Mouse (Mus musculus): ENCODE measurements at regions not wholly inside any gene's neighbourhood (a gene's known extent, or its start where the extent isn't known, plus 50 kb on each side); places are given as distances from the start of the nearest gene placed in this dataset.
"Not testable (repeated sequence)": the region's sequence is repeated elsewhere in the genome, so short reads cannot be mapped to it uniquely, and the experiment has no call there.

DNA sequence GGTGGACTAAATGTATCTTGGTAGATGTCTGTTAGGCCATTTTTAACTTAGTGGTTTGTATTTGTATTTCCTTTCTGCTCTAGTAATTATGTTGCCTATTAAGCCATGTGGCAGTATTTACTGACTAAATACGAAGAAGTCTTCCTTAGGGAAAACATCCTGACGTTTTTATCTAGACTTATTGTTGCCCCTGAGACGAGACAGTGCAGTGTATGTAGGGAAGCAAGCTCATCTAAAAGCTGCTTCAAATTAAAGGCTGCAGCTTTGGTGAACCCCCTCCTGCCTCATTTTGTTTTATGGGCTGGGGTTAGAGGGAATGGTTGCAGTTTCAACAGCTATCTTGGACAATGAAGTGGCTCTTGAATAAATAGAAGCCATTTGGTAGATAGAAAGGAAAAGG is 54.6 kb upstream of the C1galt1 start:
- no peak for ATAC-seq (replicated peaks; ENCODE audit: low FRiP score, poor library complexity, severe bottlenecking)

DNA sequence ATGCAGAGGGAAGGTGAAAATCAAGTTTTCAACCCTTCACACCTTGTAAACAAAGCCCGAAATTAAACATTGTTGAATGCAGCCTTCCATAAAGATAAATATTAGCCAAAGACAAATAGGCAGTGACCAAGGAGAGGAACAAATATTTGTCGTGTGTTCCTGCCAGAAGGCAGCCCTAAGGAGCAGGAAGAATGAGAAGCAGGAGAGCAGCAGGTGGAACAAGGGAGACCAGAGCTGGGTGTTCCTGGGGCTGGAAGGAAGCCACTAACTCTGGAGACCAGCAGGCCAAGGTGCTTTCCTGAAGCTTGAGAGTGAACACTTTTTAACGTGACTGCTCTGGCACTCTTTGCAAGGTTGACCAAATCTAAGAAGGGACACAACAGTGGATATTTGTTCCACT is 55.6 kb upstream of the C1galt1 start:
- no peak for ATAC-seq (replicated peaks; ENCODE audit: low FRiP score, poor library complexity, severe bottlenecking)

- no peak for ATAC-seq (replicated peaks; ENCODE audit: low FRiP score, poor library complexity, severe bottlenecking)
Measured at GRCm38 (mm10) chr6:7785407-7785806, 59.2 kb upstream of the C1galt1 start.

GRCm38 (mm10) chr6:7783059-7783458 is 61.6 kb upstream of the C1galt1 start:
- ATAC-seq (replicated peaks; ENCODE audit: low FRiP score, poor library complexity, severe bottlenecking) = peak; percentile 60

DNA sequence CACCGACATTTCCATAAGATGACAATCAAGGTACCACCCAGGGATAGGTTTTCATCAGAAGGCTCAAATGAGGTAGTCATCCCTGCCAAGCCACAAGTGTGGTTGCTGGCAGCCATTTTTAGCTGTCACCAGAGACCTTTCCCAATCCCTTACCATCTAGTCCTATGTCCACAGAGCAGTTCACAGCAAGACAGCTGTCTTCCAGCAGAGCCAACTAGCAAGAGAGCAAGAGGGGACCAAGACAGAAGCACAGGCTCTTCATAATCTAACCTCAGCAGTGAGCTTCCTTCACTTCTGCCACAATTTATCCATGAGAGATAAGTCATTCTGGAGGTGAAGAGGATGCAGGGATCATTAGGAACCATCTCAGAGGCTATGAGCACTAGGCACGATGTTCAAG is 64.7 kb upstream of the C1galt1 start:
- ATAC-seq (replicated peaks; ENCODE audit: low FRiP score, poor library complexity, severe bottlenecking) = no peak

- ATAC-seq (replicated peaks; ENCODE audit: low FRiP score, poor library complexity, severe bottlenecking) = peak; percentile 82
Measured at GRCm38 (mm10) chr6:7778642-7779404, 65.8 kb upstream of the C1galt1 start.

DNA sequence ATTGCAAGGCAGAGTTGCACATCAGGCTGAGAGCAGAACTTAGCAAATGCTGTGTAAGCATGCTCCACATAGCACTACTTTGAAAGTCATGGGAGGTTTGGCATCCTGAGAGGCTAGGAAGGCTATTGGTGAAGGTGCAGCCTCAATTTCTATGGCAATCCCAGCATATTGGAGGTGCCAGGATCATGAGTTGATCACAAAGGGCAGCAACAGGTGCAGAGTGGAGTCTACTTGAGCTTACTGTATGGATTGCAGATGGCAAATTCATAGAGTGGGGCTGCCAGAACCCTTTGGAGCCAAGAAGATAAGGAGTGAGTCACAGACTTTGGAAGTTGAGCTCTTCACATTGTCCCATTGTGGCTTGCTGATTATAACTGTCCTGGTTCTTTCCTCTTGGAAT is 75.4 kb upstream of the Asns start:
- no peak for ATAC-seq (replicated peaks; ENCODE audit: low FRiP score, poor library complexity, severe bottlenecking)

DNA sequence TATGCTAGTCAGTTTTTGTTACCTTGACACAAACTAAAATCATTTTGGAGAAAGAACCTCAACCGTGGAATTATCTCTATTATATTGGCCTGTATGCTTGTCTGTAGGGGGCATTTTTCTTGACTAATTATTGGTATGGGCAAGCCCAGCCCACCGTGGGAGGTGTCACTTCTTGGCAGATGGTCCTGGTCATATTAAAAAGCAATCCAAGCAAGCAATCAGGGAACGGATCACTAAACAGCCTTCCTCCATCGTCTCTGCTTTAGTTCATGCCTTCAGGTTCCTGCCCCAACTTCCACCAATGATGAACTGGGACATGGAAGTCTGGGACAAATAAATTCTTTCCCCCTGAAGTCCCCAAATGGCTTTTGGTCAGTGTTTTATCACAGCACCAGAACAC is 74.6 kb upstream of the Asns start:
- no peak for ATAC-seq (replicated peaks; ENCODE audit: low FRiP score, poor library complexity, severe bottlenecking)

GRCm38 (mm10) chr6:7759385-7759784 is 66.3 kb upstream of the Asns start:
- no peak for ATAC-seq (replicated peaks; ENCODE audit: low FRiP score, poor library complexity, severe bottlenecking)

DNA sequence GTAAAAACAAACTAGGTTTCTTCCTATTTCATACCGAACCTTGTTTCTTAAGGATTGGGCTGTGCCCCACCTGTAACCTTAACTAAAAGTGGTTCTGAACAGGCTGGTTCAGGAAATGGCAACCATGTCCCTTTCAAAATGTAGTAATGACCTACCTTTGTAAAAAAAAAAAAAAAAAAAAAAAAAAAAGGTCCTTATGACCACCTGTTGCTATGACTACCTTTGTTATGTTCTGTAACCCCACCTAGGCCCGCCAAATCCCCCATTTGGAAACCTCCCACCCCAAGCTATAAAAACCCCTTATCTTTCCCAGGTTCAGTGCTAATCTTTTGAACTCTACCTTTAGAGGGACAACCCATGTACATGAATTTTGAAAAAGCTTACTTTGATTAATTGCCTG is 60.8 kb upstream of the Asns start:
- no peak for ATAC-seq (replicated peaks; ENCODE audit: low FRiP score, poor library complexity, severe bottlenecking)

DNA sequence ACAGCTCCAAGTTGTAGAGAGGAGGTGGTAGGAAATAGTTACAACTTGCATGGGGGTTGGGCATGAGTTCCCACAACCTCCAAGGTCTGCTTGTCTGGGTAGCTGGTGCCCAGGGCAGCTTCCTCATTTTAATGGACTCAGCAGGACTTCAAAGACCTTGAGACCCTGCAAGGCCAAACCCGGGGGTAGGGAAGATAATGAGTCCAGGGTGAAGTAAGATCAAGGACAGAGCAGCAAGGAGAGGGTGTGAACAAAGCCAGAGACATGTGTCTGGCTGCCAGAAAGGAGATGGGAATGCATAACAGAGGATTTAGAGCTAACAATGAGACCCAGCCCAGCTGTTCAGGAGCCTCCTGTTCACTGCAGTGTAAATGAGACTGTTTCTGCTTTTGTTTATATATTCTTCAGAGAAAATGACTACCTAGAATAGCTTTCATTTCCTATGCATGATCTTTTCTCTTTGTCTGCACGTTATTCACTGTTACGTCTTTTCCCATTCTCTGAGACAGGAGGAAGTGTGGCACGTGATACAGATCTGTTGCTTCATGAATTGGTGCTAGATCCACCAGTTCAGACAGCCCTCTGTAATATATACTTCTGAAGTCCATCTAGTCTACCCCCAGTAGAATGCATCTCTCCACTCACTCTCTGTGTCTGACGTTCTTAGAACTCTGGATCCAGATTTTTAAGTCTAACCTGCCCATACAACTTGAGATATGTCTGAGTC is 60.0 kb upstream of the Asns start:
- no peak for ATAC-seq (replicated peaks; ENCODE audit: low FRiP score, poor library complexity, severe bottlenecking)

- ATAC-seq (replicated peaks; ENCODE audit: low FRiP score, poor library complexity, severe bottlenecking) = no peak
Measured at GRCm38 (mm10) chr6:7748536-7748935, 55.5 kb upstream of the Asns start.

DNA sequence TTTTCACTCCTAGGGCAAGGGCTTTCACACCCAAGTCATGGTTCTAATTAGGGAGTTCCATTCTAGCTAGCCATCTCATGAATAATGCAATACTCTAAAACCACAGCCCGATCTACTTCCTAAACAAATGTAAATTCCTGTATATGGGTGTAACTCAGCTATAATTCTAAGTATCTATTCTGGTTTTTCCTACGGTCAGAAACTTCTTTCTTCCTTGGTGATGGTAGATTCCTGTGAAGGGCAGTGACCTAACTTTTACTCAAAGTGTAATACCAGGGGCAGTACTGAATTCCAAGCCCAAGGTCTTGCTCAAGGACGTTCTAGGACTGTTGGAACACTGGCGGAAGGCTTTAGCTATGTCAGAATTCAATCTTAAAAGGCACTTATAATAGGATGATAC is 51.2 kb upstream of the Asns start:
- not testable (repeated sequence) for ATAC-seq (replicated peaks; ENCODE audit: low FRiP score, poor library complexity, severe bottlenecking)

Data from erythroid progenitor cell, adult 5-6 weeks (primary cell).